Mouse (Mus musculus): ENCODE measurements around the gene Ccne1.

- TF ChIP-seq POLR2A (IDR thresholded peaks at IDR 0.05; ENCODE audit: insufficient read depth, low read depth, low read length) (no peak), CTCF (IDR thresholded peaks at IDR 0.05; ENCODE audit: insufficient read depth, low read depth, low read length) (no peak)
These were observed 36.7 kb downstream of the Ccne1 start for GRCm38 (mm10) chr7:38070663-38071062.

All from olfactory bulb, adult 2 months (tissue).